Mouse (Mus musculus) stomach, embryonic 15.5 days (tissue): Measurements from ENCODE around the gene H2-DMb2. TPM values are rescaled to one million over a fixed set of nuclear protein-coding genes. Genes with fewer than 3 reads are reported as not detected.
A peak's percentile ranks its signal among the peaks of the same experiment; 100 is the strongest.

Source experiments
- ATAC-seq: fragments of 200-750 bp; cut with Nextera tagmentation; 2 replicates; pipeline ENCODE4 v1.8.0; 2017; ENCODE audit warnings: low read depth, moderate number of reproducible peaks, moderate TSS enrichment; ENCODE audit not compliant: insufficient read depth, low FRiP score
- H3K27ac ChIP-seq: fragments of 300-500 bp; sonication (generic); 2 replicates; pipeline ENCODE4 v1.5.1; 2015; ENCODE audit warnings: mild to moderate bottlenecking, inconsistent platforms
- H3K27me3 ChIP-seq: fragments of 300-500 bp; sonication (generic); replicated peaks from 2 replicates; pipeline ENCODE4 v1.6.1; 2015; ENCODE audit warnings: inconsistent platforms
- H3K36me3 ChIP-seq: fragments of 300-500 bp; sonication (generic); 2 replicates; pipeline ENCODE4 v1.6.1; 2015; ENCODE audit warnings: inconsistent platforms
- H3K4me1 ChIP-seq: fragments of 300-500 bp; sonication (generic); 2 replicates; pipeline ENCODE4 v1.6.1; 2015; ENCODE audit warnings: inconsistent platforms
- H3K4me2 ChIP-seq: fragments of 300-500 bp; sonication (generic); 2 replicates; pipeline ENCODE4 v1.6.1; 2015; ENCODE audit warnings: mild to moderate bottlenecking, inconsistent platforms
- H3K4me3 ChIP-seq: fragments of 300-500 bp; sonication (generic); replicated peaks from 2 replicates; pipeline ENCODE4 v1.5.1; 2015; ENCODE audit warnings: inconsistent platforms
- H3K9ac ChIP-seq: fragments of 300-500 bp; sonication (generic); 2 replicates; pipeline ENCODE4 v1.6.1; 2015; ENCODE audit warnings: inconsistent platforms
- H3K9me3 ChIP-seq: fragments of 300-500 bp; sonication (generic); 2 replicates; pipeline ENCODE4 v1.6.1; 2016; ENCODE audit warnings: inconsistent platforms
- WGBS: fragments of 180-500 bp; shearing (Covaris S2); methylation state at CpG from one replicate; pipeline ENCODE4 v1.1.7; 2015; 5-methylcytosine and 5-hydroxymethylcytosine counted together
- polyA plus RNA-seq: library from polyadenylated mRNA; unstranded; fragments of >200 nt; fragmentation: Nextera tagmentation; extraction: Ambion mirVana; gene quantifications from 2 replicates; pipeline ENCODE4 v1.2.1, GENCODE M21; 2015

H2-DMb2 gene
- polyA plus RNA-seq, 1 experiment from 2014 or later, result 0.87 TPM

DNA sequence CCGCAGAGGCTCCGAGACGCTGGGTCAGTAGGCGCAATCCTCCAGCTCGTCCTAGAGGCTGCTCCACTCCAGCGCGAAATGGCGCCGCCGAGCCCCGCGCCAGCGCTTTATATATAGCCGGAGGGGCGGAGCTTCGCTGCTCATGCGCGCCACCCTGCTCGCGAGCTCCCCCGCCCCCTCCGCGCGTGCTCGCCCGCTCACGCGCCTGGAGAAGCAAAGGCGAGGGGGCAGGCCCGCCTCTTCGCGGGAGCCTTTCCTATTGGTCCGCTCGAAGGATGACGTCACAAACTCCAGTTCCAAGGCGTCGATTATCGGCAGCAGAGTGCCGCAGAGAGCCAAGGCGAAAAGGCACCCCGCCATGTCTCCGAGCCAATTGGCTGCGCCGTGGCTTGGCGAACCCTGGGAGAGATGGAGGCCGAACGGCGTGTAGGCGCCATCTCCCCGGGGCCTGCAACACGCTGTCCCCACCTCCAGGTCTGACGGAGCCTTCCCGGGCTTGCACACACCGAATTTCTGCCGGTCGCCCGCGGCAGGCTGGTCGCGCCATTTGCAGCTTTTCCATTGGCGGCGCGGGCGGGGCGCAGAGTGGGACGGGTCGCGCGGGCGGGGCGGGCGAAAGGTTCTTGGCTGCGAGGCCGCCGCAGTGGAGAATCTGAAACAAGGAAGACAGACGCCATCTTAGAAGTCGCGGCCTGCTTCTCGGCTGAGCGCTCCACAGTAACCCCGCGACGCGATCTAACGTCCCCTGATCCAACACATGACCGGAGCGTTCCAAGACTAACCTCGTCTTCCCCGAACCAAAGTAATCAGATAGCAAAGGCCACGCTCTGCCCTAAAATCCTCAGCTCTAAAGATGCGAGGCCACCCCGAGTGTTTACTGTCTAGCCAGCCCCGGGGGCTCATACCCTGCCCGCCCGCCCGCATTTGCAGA lies 23.6 kb upstream of the H2-DMb2 start, which contains the start of gene H2-DMa:
Gene H2-DMa (plus strand): TSS at position 293 of the 931 bp plus-strand sequence.
- Histone ChIP-seq H3K4me3 (peak within 1 kb of the TSS; percentile 80), H3K4me1 (peaks cover 32% of the 10 kb centered on the region), H3K4me2 (peak within 1 kb of the TSS; percentile 79), H3K9ac (peak within 1 kb of the TSS; percentile 89), H3K36me3 (peaks cover 31% of the 10 kb centered on the region), H3K27me3 (no peaks in the 10 kb centered on the region), H3K9me3 (no peaks in the 10 kb centered on the region), H3K27ac (peak within 1 kb of the TSS; percentile 100)
- peak; percentile 77 for ATAC-seq
- under 1% methylated on average over 96 of the region's 96 CpGs for WGBS

DNA sequence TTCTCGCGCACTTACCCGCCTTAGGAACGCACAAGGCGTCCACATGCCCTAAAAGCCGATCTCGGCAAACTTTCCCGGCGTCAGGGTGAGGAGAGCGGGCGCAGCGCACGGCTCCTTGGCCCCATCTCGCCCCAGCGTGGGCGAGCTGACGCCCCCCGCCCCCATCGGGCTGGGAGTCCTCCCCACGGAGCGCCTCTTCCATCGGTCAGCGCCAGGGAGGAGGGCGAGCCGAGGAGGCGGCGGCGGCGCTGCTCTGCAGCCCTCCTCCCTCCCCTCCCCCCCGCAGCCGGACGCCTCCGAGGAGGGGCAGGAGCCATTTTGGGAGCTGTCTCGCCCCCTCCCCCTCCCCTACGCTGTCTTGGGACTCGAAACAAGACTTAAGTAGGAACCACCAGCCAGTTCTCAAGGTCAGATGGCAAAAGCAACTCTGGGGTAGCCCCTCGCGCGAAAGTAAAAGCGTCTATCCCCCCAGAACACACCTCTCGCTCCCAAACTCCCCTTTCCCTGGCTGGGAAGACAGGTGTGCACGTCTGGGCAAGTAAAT lies 22.9 kb upstream of the H2-DMb2 start:
- peak overlapping the region; percentile 80 for H3K4me3 ChIP-seq
- H3K4me2 ChIP-seq, result peak overlapping the region; percentile 71
- under 1% methylated on average over 38 of the region's 42 CpGs for WGBS
- H3K9me3 ChIP-seq, result no peaks in the 10 kb centered on the region
- peaks cover 30% of the 10 kb centered on the region for H3K4me1 ChIP-seq
- H3K36me3 ChIP-seq, result peaks cover 24% of the 10 kb centered on the region
- H3K27me3 ChIP-seq, result no peaks in the 10 kb centered on the region
- peak overlapping the region; percentile 89 for H3K9ac ChIP-seq
- ATAC-seq, result peak; percentile 23
- peak overlapping the region; percentile 100 for H3K27ac ChIP-seq

DNA sequence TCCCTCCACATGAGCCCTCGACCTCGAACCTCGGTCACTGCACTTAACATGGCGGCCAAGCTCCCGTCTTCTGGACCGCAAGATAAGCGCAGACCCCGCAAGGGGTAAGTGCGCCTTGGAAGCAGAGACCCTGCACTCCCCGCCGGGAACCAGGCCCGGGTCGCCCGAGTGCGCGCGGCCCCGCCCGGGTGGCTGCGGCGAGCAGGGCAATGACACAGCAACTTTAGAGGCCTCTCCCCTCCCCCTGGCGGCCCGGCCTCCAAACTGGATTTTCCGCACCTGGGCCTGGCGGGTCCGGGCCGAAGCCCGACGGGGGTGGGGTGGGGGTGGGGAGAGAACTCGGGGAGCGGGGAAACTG lies 22.3 kb upstream of the H2-DMb2 start:
- no peaks in the 10 kb centered on the region for H3K9me3 ChIP-seq
- no peaks in the 10 kb centered on the region for H3K27me3 ChIP-seq
- WGBS, result under 1% methylated on average over 30 of the region's 31 CpGs
- peak overlapping the region; percentile 80 for H3K4me3 ChIP-seq
- H3K9ac ChIP-seq, result peak overlapping the region; percentile 89
- H3K36me3 ChIP-seq, result peaks cover 19% of the 10 kb centered on the region
- H3K4me1 ChIP-seq, result peaks cover 26% of the 10 kb centered on the region
- ATAC-seq, result peak; percentile 12; the same call in 1 of the 2 replicates
- H3K4me2 ChIP-seq, result peak overlapping the region; percentile 71
- peak overlapping the region; percentile 100 for H3K27ac ChIP-seq

DNA sequence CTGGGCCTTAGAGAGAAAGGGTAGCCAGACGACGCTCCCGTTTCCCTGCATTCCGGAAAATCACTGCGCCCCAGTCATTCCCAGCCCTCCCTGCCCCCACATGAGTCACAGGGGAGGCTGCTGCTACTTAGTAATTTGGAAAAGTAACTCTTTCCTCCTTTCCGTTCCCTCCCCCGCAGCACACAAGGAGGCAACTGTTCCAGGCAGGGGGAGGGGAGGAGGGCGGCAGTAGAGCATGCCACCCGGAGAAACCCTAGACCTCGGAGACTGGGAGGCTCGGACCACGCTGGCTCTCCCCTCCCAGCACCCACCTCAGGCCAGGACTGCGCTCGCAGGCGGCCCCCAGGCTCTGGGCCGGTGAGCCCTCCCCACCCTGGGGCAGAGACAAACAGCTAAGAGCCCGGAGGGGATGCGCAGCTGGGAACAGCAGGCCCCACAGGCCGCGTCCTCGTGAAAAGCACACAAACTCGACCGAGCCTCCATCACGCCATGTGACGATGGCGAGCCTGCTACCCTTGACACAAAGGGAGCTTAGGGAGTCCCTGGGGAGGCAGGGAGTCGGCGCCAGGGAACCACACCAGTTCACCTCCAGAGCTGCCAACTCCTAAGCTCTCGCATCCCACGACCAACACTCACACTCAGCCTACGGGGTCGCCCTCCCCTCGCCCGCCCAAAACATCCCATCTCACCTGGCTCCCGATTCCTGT lies 21.8 kb upstream of the H2-DMb2 start:
- H3K27ac ChIP-seq, result peak overlapping the region; percentile 100
- peak; percentile 17; the same call in 1 of the 2 replicates for ATAC-seq
- H3K27me3 ChIP-seq, result no peaks in the 10 kb centered on the region
- peaks cover 22% of the 10 kb centered on the region for H3K4me1 ChIP-seq
- peak overlapping the region; percentile 71 for H3K4me2 ChIP-seq
- no peaks in the 10 kb centered on the region for H3K9me3 ChIP-seq
- peaks cover 18% of the 10 kb centered on the region for H3K36me3 ChIP-seq
- H3K9ac ChIP-seq, result peak overlapping the region; percentile 89
- peak overlapping the region; percentile 80 for H3K4me3 ChIP-seq
- WGBS, result 0% methylated on average over 32 of the region's 35 CpGs

DNA sequence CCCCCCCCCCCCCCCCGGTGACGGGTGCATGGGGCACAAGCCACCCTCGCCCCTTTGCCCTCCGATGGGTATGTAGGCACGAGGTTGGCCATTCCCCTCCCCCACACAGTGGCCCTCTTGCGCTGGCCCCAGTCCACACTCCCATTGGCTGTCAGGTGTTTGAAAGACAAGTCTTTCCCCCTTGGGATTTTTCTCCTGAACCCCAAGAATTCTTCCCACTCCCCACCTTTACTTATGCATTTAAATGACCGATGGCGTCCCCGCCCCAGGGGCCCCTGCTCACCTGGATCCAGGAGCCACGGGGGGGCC lies 21.3 kb upstream of the H2-DMb2 start:
- 1% methylated on average over 10 of the region's 10 CpGs for WGBS

DNA sequence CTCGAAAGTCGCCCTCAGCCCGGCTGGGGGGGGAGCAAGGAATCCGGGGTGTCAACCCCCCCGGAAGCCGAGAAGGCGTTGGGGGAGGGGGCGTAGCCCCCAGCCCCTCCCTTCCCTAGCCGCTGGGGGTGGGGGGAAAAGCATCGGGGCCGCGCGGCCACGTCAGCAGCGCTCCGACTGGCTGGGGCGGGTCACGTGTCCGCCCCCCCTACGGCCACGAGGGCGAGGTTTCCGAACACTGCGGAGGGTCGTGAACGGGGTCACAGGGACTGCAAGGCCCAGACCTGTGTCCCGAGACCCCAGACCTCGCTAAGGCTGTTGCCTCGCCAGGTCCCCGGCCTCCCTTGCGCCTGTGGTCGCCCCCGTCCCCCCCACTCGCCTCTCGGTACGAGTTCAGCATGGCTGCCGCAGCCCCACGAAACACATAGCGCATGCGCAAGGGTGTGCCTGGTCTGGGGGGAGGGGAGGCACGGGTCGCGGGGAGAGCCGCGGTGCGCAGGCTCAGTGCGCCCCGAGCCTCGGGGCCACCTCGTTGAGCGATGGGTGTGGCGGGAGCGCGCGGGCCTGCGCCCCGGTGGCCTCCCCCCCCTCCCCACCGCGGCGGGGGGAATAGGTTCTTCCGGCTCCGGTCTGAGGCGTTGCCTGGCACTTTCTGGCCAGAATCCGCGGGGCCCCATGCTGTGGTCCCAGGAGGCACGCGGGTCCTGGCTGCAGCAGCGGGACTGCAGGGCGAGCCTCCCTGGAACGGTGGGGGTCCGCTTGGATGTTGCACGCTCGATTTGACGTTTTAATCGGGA lies 20.7 kb upstream of the H2-DMb2 start, which contains the start of gene Brd2:
Gene Brd2 (minus strand): TSS at position 447 of the 797 bp plus-strand sequence.
- H3K4me2 ChIP-seq, result peak within 1 kb of the TSS; percentile 71
- H3K27me3 ChIP-seq, result no peaks in the 10 kb centered on the region
- peak; percentile 56 for ATAC-seq
- H3K4me1 ChIP-seq, result peaks cover 21% of the 10 kb centered on the region
- H3K4me3 ChIP-seq, result peak within 1 kb of the TSS; percentile 80
- peaks cover 17% of the 10 kb centered on the region for H3K36me3 ChIP-seq
- WGBS, result under 1% methylated on average over 70 of the region's 75 CpGs
- peak within 1 kb of the TSS; percentile 100 for H3K27ac ChIP-seq
- H3K9me3 ChIP-seq, result no peaks in the 10 kb centered on the region
- H3K9ac ChIP-seq, result peak within 1 kb of the TSS; percentile 89

More for the DNA sequence above, 21.3 kb upstream of the H2-DMb2 start:
- peak overlapping the region; percentile 89 for H3K9ac ChIP-seq
- no peaks in the 10 kb centered on the region for H3K9me3 ChIP-seq
- peaks cover 20% of the 10 kb centered on the region for H3K4me1 ChIP-seq
- H3K4me3 ChIP-seq, result peak overlapping the region; percentile 80
- H3K27me3 ChIP-seq, result no peaks in the 10 kb centered on the region
- H3K27ac ChIP-seq, result peak overlapping the region; percentile 100
- peak overlapping the region; percentile 71 for H3K4me2 ChIP-seq
- peaks cover 19% of the 10 kb centered on the region for H3K36me3 ChIP-seq
- no peak for ATAC-seq

DNA sequence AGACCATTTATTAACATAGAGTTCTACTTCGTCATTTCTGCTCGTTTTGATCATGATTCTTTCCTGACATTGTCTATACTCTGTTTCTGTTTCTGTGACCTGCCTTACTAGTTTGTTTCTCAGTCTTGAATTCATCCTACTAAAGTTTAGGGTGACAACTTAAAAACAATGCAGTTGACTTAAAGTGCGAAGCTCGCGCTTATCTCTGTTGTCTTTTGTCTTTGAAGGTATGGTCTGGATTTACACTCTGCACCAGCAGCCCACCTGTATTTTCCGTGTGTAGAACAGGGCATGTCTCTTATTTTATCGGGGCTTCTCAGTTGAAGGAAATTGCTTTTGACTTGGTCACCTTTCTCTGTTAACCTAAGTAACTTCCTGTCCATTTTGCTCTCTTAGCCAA lies 20.0 kb upstream of the H2-DMb2 start:
- ATAC-seq, result no peak
- WGBS, result under 1% methylated on average over 7 of the region's 7 CpGs
- Histone ChIP-seq H3K9ac (peak overlapping the region; percentile 53; the same call in 1 of the 2 replicates), H3K27ac (peak overlapping the region; percentile 100), H3K4me3 (peak overlapping the region; percentile 80), H3K4me2 (peak overlapping the region; percentile 71), H3K27me3 (no peaks in the 10 kb centered on the region), H3K4me1 (peaks cover 25% of the 10 kb centered on the region), H3K9me3 (no peaks in the 10 kb centered on the region), H3K36me3 (peaks cover 17% of the 10 kb centered on the region)

DNA sequence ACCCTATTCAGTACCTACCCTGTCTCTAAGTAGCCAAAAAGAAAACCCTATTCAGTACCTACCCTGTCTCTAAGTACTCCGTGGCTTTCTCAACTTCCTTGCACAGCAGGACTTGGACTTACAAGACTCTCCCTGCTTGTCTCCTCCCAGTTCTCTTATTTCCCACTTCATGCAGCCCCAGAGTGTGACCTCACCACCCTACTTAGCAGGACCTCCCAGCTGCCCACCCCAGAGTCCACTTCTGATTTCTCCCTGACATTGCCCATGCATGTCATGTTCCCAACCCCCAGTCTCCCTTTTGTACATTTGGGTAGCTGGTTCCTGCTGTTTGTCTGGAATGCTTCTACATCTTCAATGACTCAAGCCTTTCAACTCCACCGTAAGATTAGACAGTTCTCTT lies 19.6 kb upstream of the H2-DMb2 start:
- Histone ChIP-seq H3K9ac (no peak overlapping the region; the same call in 1 of the 2 replicates), H3K36me3 (peaks cover 13% of the 10 kb centered on the region), H3K9me3 (no peaks in the 10 kb centered on the region), H3K27ac (peak overlapping the region; percentile 100), H3K4me1 (peaks cover 28% of the 10 kb centered on the region), H3K4me2 (peak overlapping the region; percentile 71), H3K27me3 (no peaks in the 10 kb centered on the region), H3K4me3 (peak overlapping the region; percentile 80)
- no peak for ATAC-seq
- WGBS, result 3% methylated on average over 2 of the region's 2 CpGs

DNA sequence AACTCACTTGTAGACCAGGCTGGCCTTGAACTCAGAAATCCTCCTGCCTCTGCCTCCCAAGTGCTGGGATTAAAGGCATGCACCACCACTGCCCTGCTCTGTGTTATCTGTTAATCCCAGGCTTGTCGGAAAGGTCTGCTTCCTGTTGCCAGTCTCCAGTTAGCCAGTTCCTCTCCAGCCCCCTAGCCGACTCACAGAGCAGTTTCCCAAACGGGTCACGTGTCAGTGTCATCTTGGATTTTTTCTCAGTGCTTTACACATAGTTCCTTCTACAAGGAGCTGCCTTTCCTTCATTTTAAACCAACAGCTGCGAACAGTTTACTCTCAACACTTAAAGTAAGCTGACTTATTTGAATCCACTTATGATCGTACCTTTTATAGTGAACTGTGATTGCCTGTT lies 18.5 kb upstream of the H2-DMb2 start:
- Histone ChIP-seq H3K9me3 (no peaks in the 10 kb centered on the region), H3K36me3 (peaks cover 8% of the 10 kb centered on the region; the same call in 1 of the 2 replicates), H3K4me3 (0 out of 2 replicates have a peak overlapping the region, but pooled peaks have one; percentile 5), H3K27ac (no peak overlapping the region), H3K4me2 (peak overlapping the region; percentile 71; the same call in 1 of the 2 replicates), H3K4me1 (peaks cover 37% of the 10 kb centered on the region), H3K9ac (no peak overlapping the region), H3K27me3 (no peaks in the 10 kb centered on the region)
- 61% methylated on average over 6 of the region's 6 CpGs for WGBS
- no peak for ATAC-seq

DNA sequence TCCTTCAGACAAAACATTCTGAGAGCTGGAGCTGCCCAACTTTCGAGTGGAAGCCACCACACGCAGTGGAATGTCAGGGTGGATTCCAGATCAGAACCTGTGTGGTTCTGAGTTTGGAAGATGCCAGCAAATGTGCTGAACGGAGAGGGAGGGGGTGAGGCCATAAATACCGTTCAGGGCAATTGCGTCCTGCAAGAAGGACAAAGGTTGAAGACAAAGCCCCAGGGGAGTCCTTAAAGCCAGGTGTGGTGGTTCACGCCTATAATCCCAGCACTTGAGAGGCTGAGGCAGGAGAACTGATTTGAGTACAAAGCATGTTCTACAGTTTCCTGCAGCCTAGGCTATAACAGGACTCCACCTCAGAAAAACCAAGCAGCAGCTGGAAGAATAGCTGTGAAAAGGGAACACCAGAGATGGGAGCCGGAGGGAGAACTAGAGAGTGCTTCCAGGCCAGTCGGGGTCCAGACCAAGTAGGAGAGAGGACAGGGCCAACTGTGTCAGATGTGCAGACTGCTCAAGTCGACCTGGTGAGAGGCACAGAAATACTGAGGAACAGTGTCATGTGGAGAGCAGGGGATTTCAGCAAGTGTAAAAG lies 16.2 kb upstream of the H2-DMb2 start:
- Histone ChIP-seq H3K4me1 (peaks cover 37% of the 10 kb centered on the region), H3K27ac (no peak overlapping the region), H3K36me3 (peaks cover 8% of the 10 kb centered on the region; the same call in 1 of the 2 replicates), H3K9me3 (no peaks in the 10 kb centered on the region), H3K4me2 (no peak overlapping the region), H3K9ac (no peak overlapping the region), H3K4me3 (no peak overlapping the region), H3K27me3 (no peaks in the 10 kb centered on the region)
- no peak for ATAC-seq
- 63% methylated on average over 9 of the region's 9 CpGs for WGBS

DNA sequence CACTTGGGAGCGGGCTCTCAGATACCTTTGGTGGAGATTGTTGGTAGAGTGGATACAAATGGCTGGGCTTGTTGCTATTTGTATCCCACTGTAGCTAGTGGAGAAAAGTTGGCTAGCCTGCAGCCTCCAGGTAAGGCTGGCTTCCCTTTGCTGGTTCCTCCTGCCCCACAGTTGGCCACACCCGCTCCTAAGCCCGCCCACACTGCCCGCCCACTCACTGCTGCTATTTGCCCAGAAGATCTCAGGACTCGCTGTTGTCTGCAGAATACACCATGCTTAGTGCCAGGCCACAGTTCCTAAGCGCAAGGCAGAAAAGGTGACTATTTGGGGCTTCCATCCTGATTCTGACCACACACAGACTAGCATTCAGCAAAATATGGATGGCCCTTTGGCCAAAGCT lies 15.6 kb upstream of the H2-DMb2 start:
- Histone ChIP-seq H3K27ac (no peak overlapping the region), H3K9me3 (no peaks in the 10 kb centered on the region), H3K4me2 (no peak overlapping the region), H3K4me1 (peaks cover 37% of the 10 kb centered on the region), H3K9ac (no peak overlapping the region), H3K27me3 (no peaks in the 10 kb centered on the region), H3K4me3 (no peak overlapping the region), H3K36me3 (peaks cover 8% of the 10 kb centered on the region; the same call in 1 of the 2 replicates)
- WGBS, result 29% methylated on average over 6 of the region's 6 CpGs
- ATAC-seq, result no peak
